Mouse (Mus musculus): ENCODE measurements at regions not wholly inside any gene's neighbourhood (a gene's known extent, or its start where the extent isn't known, plus 50 kb on each side); places are given as distances from the start of the nearest gene placed in this dataset.

- TF ChIP-seq CTCF (IDR thresholded peaks at IDR 0.05; ENCODE audit: control insufficient read depth, insufficient read depth, insufficient replicate concordance, low read depth, low read length) (no peak), POLR2A (IDR thresholded peaks at IDR 0.05; ENCODE audit: control insufficient read depth, low read depth, low read length) (no peak)
Observed at GRCm38 (mm10) chr12:107326101-107326500, 162.3 kb upstream of the 3110018I06Rik start.

All from testis, adult 2 months (tissue).